Mouse (Mus musculus): ENCODE measurements around the gene Prune1. TPM values are rescaled to one million over a fixed set of nuclear protein-coding genes. Genes with fewer than 3 reads are reported as not detected.

The Prune1 gene
- polyA plus RNA-seq, 1 experiment from 2014 or later, result 84.3 TPM

- 20% methylated on average over 12 of the region's 12 CpGs for WGBS
These were observed 35.7 kb upstream of the Prune1 start for GRCm38 (mm10) chr3:95317414-95318080.

GRCm38 (mm10) chr3:95315844-95316550, 34.1 kb upstream of the Prune1 start:
- Histone ChIP-seq H3K27ac (ENCODE audit: low read length) (peak overlapping the region; percentile 86), H3K4me3 (ENCODE audit: low read depth, low read length) (peak overlapping the region; percentile 63), H3K27me3 (ENCODE audit: control insufficient read depth, insufficient read depth, low read depth, low read length) (no peaks in the 10 kb centered on the region), H3K36me3 (ENCODE audit: control insufficient read depth, insufficient read depth, low read length) (no peaks in the 10 kb centered on the region), H3K4me2 (ENCODE audit: low read length) (peak overlapping the region; percentile 73), H3K4me1 (ENCODE audit: control insufficient read depth, insufficient read depth, low read length) (peaks cover 20% of the 10 kb centered on the region), H3K9me3 (replicated peaks; ENCODE audit: control insufficient read depth, low read length, poor library complexity, severe bottlenecking) (no peaks in the 10 kb centered on the region), H3K9ac (ENCODE audit: low read depth, low read length) (peak overlapping the region; percentile 90)
- peak; percentile 0; the same call in 1 of the 2 replicates for ATAC-seq
- WGBS, result 13% methylated on average over 9 of the region's 9 CpGs

More at GRCm38 (mm10) chr3:95317414-95318080, 35.7 kb upstream of the Prune1 start:
- ATAC-seq, result no peak
- Histone ChIP-seq H3K9me3 (replicated peaks; ENCODE audit: control insufficient read depth, low read length, poor library complexity, severe bottlenecking) (no peaks in the 10 kb centered on the region), H3K36me3 (ENCODE audit: control insufficient read depth, insufficient read depth, low read length) (no peaks in the 10 kb centered on the region), H3K27me3 (ENCODE audit: control insufficient read depth, insufficient read depth, low read depth, low read length) (no peaks in the 10 kb centered on the region), H3K27ac (ENCODE audit: low read length) (no peak overlapping the region), H3K4me1 (ENCODE audit: control insufficient read depth, insufficient read depth, low read length) (peaks cover 20% of the 10 kb centered on the region), H3K4me2 (ENCODE audit: low read length) (peak overlapping the region; percentile 14; the same call in 1 of the 2 replicates), H3K9ac (ENCODE audit: low read depth, low read length) (0 out of 2 replicates have a peak overlapping the region, but pooled peaks have one; percentile 5), H3K4me3 (ENCODE audit: low read depth, low read length) (no peak overlapping the region)

DNA sequence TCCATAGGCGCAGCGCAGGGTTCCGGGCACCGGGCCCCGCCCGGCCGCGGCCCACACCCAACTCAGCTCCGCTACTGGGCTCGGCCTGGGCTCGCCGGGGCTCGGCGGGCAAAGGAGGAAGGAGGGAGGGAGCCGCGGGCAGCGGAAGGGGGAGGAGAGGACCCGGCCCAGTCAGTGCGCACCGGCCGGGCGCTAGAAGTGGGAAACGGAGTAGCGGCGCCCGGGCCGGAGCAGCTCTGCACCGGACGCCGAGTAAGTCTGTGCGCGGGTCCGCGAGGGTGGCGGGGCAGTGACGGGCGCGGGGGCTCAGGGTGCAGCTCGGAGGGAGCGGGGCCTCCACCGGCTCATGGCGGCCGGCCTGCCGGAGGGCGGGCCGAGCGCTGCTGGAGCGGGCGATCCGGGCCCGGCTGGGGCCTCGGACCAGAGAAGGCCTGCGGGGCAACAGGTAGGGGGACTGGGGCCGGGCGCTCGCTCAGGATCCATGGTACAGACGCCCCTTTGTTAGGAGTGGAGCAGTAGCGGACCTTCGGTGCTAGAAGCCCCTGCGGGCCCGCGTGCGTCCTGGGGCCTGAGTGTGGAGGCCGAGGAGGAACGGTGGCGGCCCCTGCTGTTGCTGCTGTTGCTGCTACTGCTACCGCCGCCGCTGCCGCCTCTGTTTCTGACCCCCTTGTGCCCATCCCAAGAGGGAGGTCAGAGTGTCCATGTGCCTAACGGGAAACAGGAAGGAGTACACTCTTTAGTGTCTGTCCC, 33.4 kb upstream of the Prune1 start:
- no peaks in the 10 kb centered on the region for H3K27me3 ChIP-seq (ENCODE audit: control insufficient read depth, insufficient read depth, low read depth, low read length)
- WGBS, result under 1% methylated on average over 47 of the region's 71 CpGs
- peak overlapping the region; percentile 90 for H3K9ac ChIP-seq (ENCODE audit: low read depth, low read length)
- peak; percentile 91 for ATAC-seq
- no peaks in the 10 kb centered on the region for H3K36me3 ChIP-seq (ENCODE audit: control insufficient read depth, insufficient read depth, low read length)
- H3K9me3 ChIP-seq (replicated peaks; ENCODE audit: control insufficient read depth, low read length, poor library complexity, severe bottlenecking), result no peaks in the 10 kb centered on the region
- H3K4me2 ChIP-seq (ENCODE audit: low read length), result peak overlapping the region; percentile 73
- peak overlapping the region; percentile 86 for H3K27ac ChIP-seq (ENCODE audit: low read length)
- peaks cover 20% of the 10 kb centered on the region for H3K4me1 ChIP-seq (ENCODE audit: control insufficient read depth, insufficient read depth, low read length)
- H3K4me3 ChIP-seq (ENCODE audit: low read depth, low read length), result peak overlapping the region; percentile 63

GRCm38 (mm10) chr3:95314486-95315093, 32.7 kb upstream of the Prune1 start, which contains the start of gene Cers2:
Gene Cers2, plus strand, starts transcription at chr3:95314791.
- Histone ChIP-seq H3K4me2 (ENCODE audit: low read length) (peak within 1 kb of the TSS; percentile 73), H3K27me3 (ENCODE audit: control insufficient read depth, insufficient read depth, low read depth, low read length) (no peaks in the 10 kb centered on the region), H3K4me1 (ENCODE audit: control insufficient read depth, insufficient read depth, low read length) (peaks cover 20% of the 10 kb centered on the region), H3K4me3 (ENCODE audit: low read depth, low read length) (peak within 1 kb of the TSS; percentile 63), H3K9ac (ENCODE audit: low read depth, low read length) (peak within 1 kb of the TSS; percentile 90), H3K36me3 (ENCODE audit: control insufficient read depth, insufficient read depth, low read length) (no peaks in the 10 kb centered on the region), H3K27ac (ENCODE audit: low read length) (peak within 1 kb of the TSS; percentile 86), H3K9me3 (replicated peaks; ENCODE audit: control insufficient read depth, low read length, poor library complexity, severe bottlenecking) (no peaks in the 10 kb centered on the region)
- 2% methylated on average over 17 of the region's 27 CpGs for WGBS
- peak; percentile 33 for ATAC-seq

DNA sequence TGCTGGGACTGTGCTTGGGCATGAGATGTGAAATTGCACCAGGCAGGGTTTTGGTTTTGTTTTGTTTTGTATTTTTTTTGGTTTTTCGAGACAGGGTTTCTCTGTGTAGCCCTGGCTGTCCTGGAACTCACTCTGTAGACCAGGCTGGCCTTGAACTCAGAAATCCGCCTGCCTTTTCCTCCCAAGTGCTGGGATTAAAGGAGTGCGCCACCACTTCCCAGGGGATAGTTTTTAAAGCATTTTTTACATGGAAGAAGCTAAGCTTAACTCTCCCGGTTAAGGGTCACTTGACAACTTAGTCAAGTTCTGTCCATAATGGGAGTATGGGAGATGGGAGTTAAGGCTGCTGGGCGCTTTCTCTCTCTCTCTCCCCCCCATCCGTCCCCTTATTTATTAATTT, 32.2 kb upstream of the Prune1 start:
- 58% methylated on average over 6 of the region's 6 CpGs for WGBS
- H3K4me1 ChIP-seq (ENCODE audit: control insufficient read depth, insufficient read depth, low read length), result peaks cover 20% of the 10 kb centered on the region
- no peaks in the 10 kb centered on the region for H3K9me3 ChIP-seq (replicated peaks; ENCODE audit: control insufficient read depth, low read length, poor library complexity, severe bottlenecking)
- H3K36me3 ChIP-seq (ENCODE audit: control insufficient read depth, insufficient read depth, low read length), result no peaks in the 10 kb centered on the region
- no peaks in the 10 kb centered on the region for H3K27me3 ChIP-seq (ENCODE audit: control insufficient read depth, insufficient read depth, low read depth, low read length)
- H3K27ac ChIP-seq (ENCODE audit: low read length), result peak overlapping the region; percentile 86; the same call in 1 of the 2 replicates
- ATAC-seq, result no peak
- peak overlapping the region; percentile 90; the same call in 1 of the 2 replicates for H3K9ac ChIP-seq (ENCODE audit: low read depth, low read length)
- H3K4me2 ChIP-seq (ENCODE audit: low read length), result peak overlapping the region; percentile 73
- peak overlapping the region; percentile 63 for H3K4me3 ChIP-seq (ENCODE audit: low read depth, low read length)

DNA sequence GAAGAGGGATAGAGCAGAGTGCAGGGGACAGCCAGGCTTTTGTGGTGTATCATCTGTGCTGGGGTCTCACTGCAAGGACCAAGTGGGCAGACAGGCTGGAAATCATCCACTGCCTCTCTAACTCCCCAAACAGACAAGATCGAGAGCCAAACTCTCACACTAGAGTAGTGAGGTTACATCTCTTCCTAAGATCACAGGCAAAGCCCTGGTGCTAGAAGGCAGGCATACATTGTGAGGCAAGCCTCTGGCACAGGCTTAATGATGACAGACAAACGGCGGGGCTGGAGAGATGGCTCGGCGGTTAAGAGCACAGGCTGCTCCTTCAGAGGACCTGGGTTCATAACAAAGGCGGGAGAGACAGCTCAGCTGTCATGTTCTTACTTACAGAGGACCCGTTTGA, 31.6 kb upstream of the Prune1 start:
- ATAC-seq, result no peak
- H3K4me3 ChIP-seq (ENCODE audit: low read depth, low read length), result no peak overlapping the region
- H3K4me2 ChIP-seq (ENCODE audit: low read length), result no peak overlapping the region
- no peaks in the 10 kb centered on the region for H3K27me3 ChIP-seq (ENCODE audit: control insufficient read depth, insufficient read depth, low read depth, low read length)
- H3K27ac ChIP-seq (ENCODE audit: low read length), result no peak overlapping the region
- peaks cover 16% of the 10 kb centered on the region for H3K4me1 ChIP-seq (ENCODE audit: control insufficient read depth, insufficient read depth, low read length)
- 43% methylated on average over 7 of the region's 7 CpGs for WGBS
- no peak overlapping the region; the same call in 1 of the 2 replicates for H3K9ac ChIP-seq (ENCODE audit: low read depth, low read length)
- H3K36me3 ChIP-seq (ENCODE audit: control insufficient read depth, insufficient read depth, low read length), result no peaks in the 10 kb centered on the region
- H3K9me3 ChIP-seq (replicated peaks; ENCODE audit: control insufficient read depth, low read length, poor library complexity, severe bottlenecking), result no peaks in the 10 kb centered on the region

- Histone ChIP-seq H3K36me3 (ENCODE audit: control insufficient read depth, insufficient read depth, low read length) (no peaks in the 10 kb centered on the region), H3K4me2 (ENCODE audit: low read length) (no peak overlapping the region), H3K9me3 (replicated peaks; ENCODE audit: control insufficient read depth, low read length, poor library complexity, severe bottlenecking) (no peaks in the 10 kb centered on the region), H3K27ac (ENCODE audit: low read length) (no peak overlapping the region), H3K27me3 (ENCODE audit: control insufficient read depth, insufficient read depth, low read depth, low read length) (no peaks in the 10 kb centered on the region), H3K4me3 (ENCODE audit: low read depth, low read length) (no peak overlapping the region), H3K4me1 (ENCODE audit: control insufficient read depth, insufficient read depth, low read length) (peaks cover 11% of the 10 kb centered on the region), H3K9ac (ENCODE audit: low read depth, low read length) (no peak overlapping the region)
- no peak for ATAC-seq
- WGBS, result 84% methylated on average over 6 of the region's 6 CpGs
These were observed 30.7 kb upstream of the Prune1 start for GRCm38 (mm10) chr3:95312623-95313022.

GRCm38 (mm10) chr3:95310968-95311882, 29.3 kb upstream of the Prune1 start:
- H3K9me3 ChIP-seq (replicated peaks; ENCODE audit: control insufficient read depth, low read length, poor library complexity, severe bottlenecking), result no peaks in the 10 kb centered on the region
- H3K36me3 ChIP-seq (ENCODE audit: control insufficient read depth, insufficient read depth, low read length), result no peaks in the 10 kb centered on the region
- no peaks in the 10 kb centered on the region for H3K27me3 ChIP-seq (ENCODE audit: control insufficient read depth, insufficient read depth, low read depth, low read length)
- WGBS, result 67% methylated on average over 9 of the region's 9 CpGs
- ATAC-seq, result no peak
- H3K4me2 ChIP-seq (ENCODE audit: low read length), result no peak overlapping the region
- no peak overlapping the region for H3K9ac ChIP-seq (ENCODE audit: low read depth, low read length)
- no peak overlapping the region for H3K27ac ChIP-seq (ENCODE audit: low read length)
- no peak overlapping the region for H3K4me3 ChIP-seq (ENCODE audit: low read depth, low read length)
- H3K4me1 ChIP-seq (ENCODE audit: control insufficient read depth, insufficient read depth, low read length), result peaks cover 4% of the 10 kb centered on the region

All from midbrain, embryonic 16.5 days (tissue).